Mouse (Mus musculus): Measurements from ENCODE around the gene Gm15294. TPM values are rescaled to one million over a fixed set of nuclear protein-coding genes. Genes with fewer than 3 reads are reported as not detected.

Gm15294 gene
- polyA plus RNA-seq (2014; fragmentation: Nextera tagmentation; extraction: Ambion mirVana) = not detected in 2 replicates

DNA sequence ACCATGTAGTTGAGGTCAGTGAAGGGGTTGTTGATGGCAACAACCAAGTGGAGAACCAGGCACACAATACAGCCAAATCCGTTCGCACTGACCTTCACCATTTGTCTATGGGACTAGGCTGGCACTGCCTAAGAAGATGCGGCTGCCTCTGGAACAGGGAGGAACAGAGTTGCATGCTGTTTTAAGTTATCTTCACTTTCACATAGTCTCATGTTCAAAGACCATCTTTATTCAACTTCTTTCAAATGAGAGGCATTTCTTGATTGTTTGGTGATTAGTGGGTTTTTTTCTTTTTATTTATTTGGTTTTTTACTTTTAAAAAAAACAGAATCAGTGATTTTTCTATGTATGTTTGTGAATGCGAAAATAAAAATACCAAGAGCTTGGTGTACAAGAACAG is at the start of gene Gm15294:
TSS of gene Gm15294 (minus strand) at position 101 of the 400 bp plus-strand sequence.
- whole genome bisulfite sequencing = 86% methylated on average over 4 of the region's 4 CpGs
- DNase-seq (ENCODE audit: low spot score) = no peak
- H3K4me2 ChIP-seq (ENCODE audit: low read depth, low read length, severe bottlenecking) = no peak within 1 kb of the TSS
- no peak within 1 kb of the TSS for H3K9ac ChIP-seq (ENCODE audit: low read length)
- no peaks in the 10 kb centered on the region for H3K4me1 ChIP-seq (replicated peaks; ENCODE audit: control insufficient read depth, insufficient read depth, low read length)
- H3K36me3 ChIP-seq (ENCODE audit: control insufficient read depth, insufficient read depth, low read length) = no peaks in the 10 kb centered on the region
- no peaks in the 10 kb centered on the region for H3K27me3 ChIP-seq (ENCODE audit: control insufficient read depth, insufficient read depth, low read length)
- no peak within 1 kb of the TSS for H3K27ac ChIP-seq (ENCODE audit: low read depth, low read length)
- H3K4me3 ChIP-seq (ENCODE audit: low read depth, low read length) = no peak within 1 kb of the TSS
- no peak for ATAC-seq (replicated peaks; ENCODE audit: low FRiP score)
- no peaks in the 10 kb centered on the region for H3K9me3 ChIP-seq (ENCODE audit: control insufficient read depth, low read length)

DNA sequence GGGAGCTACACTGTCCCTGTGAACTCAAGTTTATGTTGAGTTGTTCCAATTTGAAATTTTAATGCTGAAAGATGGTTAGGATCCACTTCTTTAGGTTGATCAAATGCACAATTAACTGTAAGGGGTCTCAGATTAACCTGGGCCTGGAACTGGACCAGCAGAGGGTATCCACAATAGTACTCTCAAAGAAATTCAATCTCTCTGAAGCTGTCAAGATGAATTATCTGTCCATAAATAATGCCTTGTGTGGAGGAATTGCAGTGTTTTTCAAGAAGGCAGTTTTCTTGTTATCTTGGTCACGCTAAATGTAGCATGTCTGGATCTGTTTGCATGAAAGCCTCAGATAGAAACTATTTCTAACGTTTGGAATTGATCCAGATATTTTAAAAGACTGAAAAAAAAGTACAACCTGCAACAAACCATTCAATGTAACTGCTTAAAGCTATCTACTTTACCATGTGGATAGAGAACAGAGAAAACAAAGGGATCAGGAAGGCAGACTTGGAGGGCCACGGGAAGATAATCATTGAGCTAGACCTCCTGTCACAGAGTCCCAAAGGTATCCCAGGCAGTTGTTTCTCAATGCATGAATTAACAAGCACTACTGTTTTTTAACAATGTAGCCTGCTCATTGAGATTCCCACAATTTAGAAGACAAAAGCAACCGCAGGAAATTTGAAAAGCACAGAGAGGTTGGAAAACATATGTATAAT is 9.5 kb upstream of the Gm15294 start:
- ATAC-seq (replicated peaks; ENCODE audit: low FRiP score) (no peak), DNase-seq (ENCODE audit: low spot score) (no peak)
- H3K4me1 ChIP-seq (replicated peaks; ENCODE audit: control insufficient read depth, insufficient read depth, low read length) = no peaks in the 10 kb centered on the region
- H3K36me3 ChIP-seq (ENCODE audit: control insufficient read depth, insufficient read depth, low read length) = no peaks in the 10 kb centered on the region
- H3K9me3 ChIP-seq (ENCODE audit: control insufficient read depth, low read length) = no peaks in the 10 kb centered on the region
- no peak overlapping the region for H3K27ac ChIP-seq (ENCODE audit: low read depth, low read length)
- H3K27me3 ChIP-seq (ENCODE audit: control insufficient read depth, insufficient read depth, low read length) = no peaks in the 10 kb centered on the region; the same call in 1 of the 2 replicates
- 59% methylated on average over 4 of the region's 4 CpGs for WGBS
- H3K4me2 ChIP-seq (ENCODE audit: low read depth, low read length, severe bottlenecking) = no peak overlapping the region
- H3K4me3 ChIP-seq (ENCODE audit: low read depth, low read length) = no peak overlapping the region
- H3K9ac ChIP-seq (ENCODE audit: low read length) = no peak overlapping the region

DNA sequence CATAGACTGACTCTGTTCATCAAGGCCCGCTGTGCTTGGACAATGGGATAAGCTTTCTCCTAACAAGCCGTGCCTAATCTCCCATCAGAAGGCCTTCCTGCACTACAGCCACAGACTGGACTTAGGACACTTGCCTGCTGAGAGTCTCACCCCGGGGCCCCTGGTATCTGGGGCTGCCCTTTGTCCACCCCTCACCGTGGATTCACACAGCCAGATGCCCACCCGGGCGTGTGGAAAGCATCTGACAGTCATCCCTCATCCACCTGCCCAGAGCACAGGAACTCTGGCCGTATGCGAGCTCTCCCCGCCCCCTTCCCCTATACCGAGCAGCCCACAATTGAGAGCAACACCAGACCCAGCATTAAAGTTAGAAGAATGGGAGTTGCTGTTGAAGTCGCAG is 1.0 kb downstream of the Gm15294 start:
- no peaks in the 10 kb centered on the region for H3K9me3 ChIP-seq (ENCODE audit: control insufficient read depth, low read length)
- 43% methylated on average over 11 of the region's 11 CpGs for whole genome bisulfite sequencing
- H3K4me1 ChIP-seq (replicated peaks; ENCODE audit: control insufficient read depth, insufficient read depth, low read length) = no peaks in the 10 kb centered on the region
- H3K4me3 ChIP-seq (ENCODE audit: low read depth, low read length) = no peak overlapping the region
- no peak overlapping the region for H3K4me2 ChIP-seq (ENCODE audit: low read depth, low read length, severe bottlenecking)
- peak; percentile 56 for ATAC-seq (replicated peaks; ENCODE audit: low FRiP score)
- no peaks in the 10 kb centered on the region; the same call in 1 of the 2 replicates for H3K27me3 ChIP-seq (ENCODE audit: control insufficient read depth, insufficient read depth, low read length)
- H3K27ac ChIP-seq (ENCODE audit: low read depth, low read length) = no peak overlapping the region
- DNase-seq (ENCODE audit: low spot score) = peak; percentile 45
- no peaks in the 10 kb centered on the region for H3K36me3 ChIP-seq (ENCODE audit: control insufficient read depth, insufficient read depth, low read length)
- no peak overlapping the region for H3K9ac ChIP-seq (ENCODE audit: low read length)

DNA sequence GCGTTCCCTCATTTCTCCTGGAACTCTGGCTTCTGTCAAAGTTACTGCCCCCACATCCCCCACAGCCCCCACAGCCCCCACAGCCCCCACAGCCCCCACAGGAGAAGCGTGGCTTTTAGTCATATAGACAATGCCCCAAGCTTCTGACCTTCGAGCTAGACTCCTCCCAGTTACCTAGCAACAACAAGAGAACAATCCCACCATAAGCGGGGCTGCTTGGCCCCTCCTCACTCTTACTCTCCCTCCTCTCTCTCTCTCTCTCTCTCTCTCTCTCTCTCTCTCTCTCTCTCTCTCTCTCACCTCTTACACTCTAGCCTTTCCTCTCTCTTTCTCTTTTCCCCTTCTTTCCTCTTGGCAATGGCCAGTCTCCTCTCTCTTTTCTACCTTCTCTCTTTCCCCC is 1.4 kb downstream of the Gm15294 start:
- no peak overlapping the region for H3K4me2 ChIP-seq (ENCODE audit: low read depth, low read length, severe bottlenecking)
- H3K36me3 ChIP-seq (ENCODE audit: control insufficient read depth, insufficient read depth, low read length) = no peaks in the 10 kb centered on the region
- WGBS = 34% methylated on average over 4 of the region's 4 CpGs
- no peak overlapping the region for H3K4me3 ChIP-seq (ENCODE audit: low read depth, low read length)
- no peak overlapping the region for H3K27ac ChIP-seq (ENCODE audit: low read depth, low read length)
- H3K27me3 ChIP-seq (ENCODE audit: control insufficient read depth, insufficient read depth, low read length) = no peaks in the 10 kb centered on the region; the same call in 1 of the 2 replicates
- H3K9ac ChIP-seq (ENCODE audit: low read length) = no peak overlapping the region
- H3K4me1 ChIP-seq (replicated peaks; ENCODE audit: control insufficient read depth, insufficient read depth, low read length) = no peaks in the 10 kb centered on the region
- DNase-seq (ENCODE audit: low spot score) (no peak), ATAC-seq (replicated peaks; ENCODE audit: low FRiP score) (no peak)
- H3K9me3 ChIP-seq (ENCODE audit: control insufficient read depth, low read length) = no peaks in the 10 kb centered on the region

DNA sequence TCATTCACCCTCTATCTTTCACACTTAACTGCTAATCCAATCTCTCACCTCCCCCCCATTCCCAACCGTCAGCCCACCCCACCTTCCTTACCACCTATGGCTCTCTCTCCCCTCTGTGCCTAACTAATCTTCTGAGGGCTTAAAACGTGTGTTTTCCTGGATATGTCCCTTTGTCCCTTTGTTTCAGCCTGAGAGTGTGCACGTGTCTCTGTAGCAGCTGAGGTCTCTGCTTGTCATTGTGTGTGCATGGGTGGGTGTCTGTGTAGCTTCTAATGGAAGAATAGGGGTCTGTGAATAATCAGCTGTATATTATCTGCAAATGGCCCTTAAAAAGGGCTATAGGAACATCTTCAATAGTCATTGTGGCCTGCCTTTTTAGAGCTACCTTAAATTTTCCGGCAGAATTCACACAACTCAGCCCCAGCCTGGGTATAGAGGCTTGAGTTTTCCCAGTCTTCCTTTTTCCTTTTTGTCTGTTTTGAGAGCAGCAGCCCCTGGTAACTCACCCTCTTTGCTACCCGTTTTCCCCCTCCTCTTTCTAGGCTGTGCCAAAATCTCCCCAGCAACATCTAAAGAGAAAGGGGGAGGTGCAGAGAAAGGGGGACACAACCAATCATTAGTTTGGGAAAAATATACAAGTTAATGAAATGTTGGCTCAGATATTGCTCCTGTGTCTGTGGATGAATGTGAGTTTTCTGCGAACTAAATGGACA is 19.2 kb downstream of the Gm15294 start:
- Histone ChIP-seq H3K4me2 (ENCODE audit: low read depth, low read length, severe bottlenecking) (no peak overlapping the region), H3K4me1 (replicated peaks; ENCODE audit: control insufficient read depth, insufficient read depth, low read length) (no peaks in the 10 kb centered on the region), H3K27me3 (ENCODE audit: control insufficient read depth, insufficient read depth, low read length) (peaks cover 2% of the 10 kb centered on the region; the same call in 1 of the 2 replicates), H3K9me3 (ENCODE audit: control insufficient read depth, low read length) (no peaks in the 10 kb centered on the region), H3K4me3 (ENCODE audit: low read depth, low read length) (no peak overlapping the region), H3K27ac (ENCODE audit: low read depth, low read length) (no peak overlapping the region), H3K9ac (ENCODE audit: low read length) (no peak overlapping the region), H3K36me3 (ENCODE audit: control insufficient read depth, insufficient read depth, low read length) (no peaks in the 10 kb centered on the region)
- no peak for DNase-seq (ENCODE audit: low spot score)
- ATAC-seq (replicated peaks; ENCODE audit: low FRiP score) = peak; percentile 61
- 29% methylated on average over 6 of the region's 6 CpGs for WGBS

Other genes starting within 250 kb of the Gm15294 start
- gene Irs4, start 150.0 kb downstream of the Gm15294 start, polyA plus RNA-seq (2014; fragmentation: Nextera tagmentation; extraction: Ambion mirVana) = 4.0 TPM in 2 replicates

Measured in forebrain, embryonic 11.5 days (tissue).